Mouse (Mus musculus): Measurements from ENCODE around the gene Pdgfb. TPM values are rescaled to one million over a fixed set of nuclear protein-coding genes. Genes with fewer than 3 reads are reported as not detected.

The Pdgfb gene
- polyA plus RNA-seq, 1 experiment from 2014 or later = 8.4 TPM

- H3K27me3 ChIP-seq = no peaks in the 10 kb centered on the region
- H3K36me3 ChIP-seq = no peaks in the 10 kb centered on the region
- peaks cover 13% of the 10 kb centered on the region for H3K4me1 ChIP-seq
- no peak for ATAC-seq (ENCODE audit: borderline replicate concordance, extremely low read depth, low FRiP score, low TSS enrichment)
- H3K4me2 ChIP-seq = no peak overlapping the region
- H3K4me3 ChIP-seq = no peak overlapping the region
- H3K9ac ChIP-seq = no peak overlapping the region
- H3K9me3 ChIP-seq = no peaks in the 10 kb centered on the region
- 85% methylated on average over 10 of the region's 10 CpGs for WGBS
- H3K27ac ChIP-seq = no peak overlapping the region
Measured at GRCm38 (mm10) chr15:80030399-80030798, 15.6 kb upstream of the Pdgfb start.

GRCm38 (mm10) chr15:80028862-80029261, 14.1 kb upstream of the Pdgfb start:
- no peak for ATAC-seq (ENCODE audit: borderline replicate concordance, extremely low read depth, low FRiP score, low TSS enrichment)
- H3K4me2 ChIP-seq = no peak overlapping the region
- H3K4me3 ChIP-seq = no peak overlapping the region
- H3K9me3 ChIP-seq = no peaks in the 10 kb centered on the region
- H3K27me3 ChIP-seq = no peaks in the 10 kb centered on the region
- H3K4me1 ChIP-seq = peaks cover 25% of the 10 kb centered on the region
- WGBS = 66% methylated on average over 5 of the region's 5 CpGs
- H3K9ac ChIP-seq = no peak overlapping the region
- H3K27ac ChIP-seq = no peak overlapping the region
- H3K36me3 ChIP-seq = no peaks in the 10 kb centered on the region

DNA sequence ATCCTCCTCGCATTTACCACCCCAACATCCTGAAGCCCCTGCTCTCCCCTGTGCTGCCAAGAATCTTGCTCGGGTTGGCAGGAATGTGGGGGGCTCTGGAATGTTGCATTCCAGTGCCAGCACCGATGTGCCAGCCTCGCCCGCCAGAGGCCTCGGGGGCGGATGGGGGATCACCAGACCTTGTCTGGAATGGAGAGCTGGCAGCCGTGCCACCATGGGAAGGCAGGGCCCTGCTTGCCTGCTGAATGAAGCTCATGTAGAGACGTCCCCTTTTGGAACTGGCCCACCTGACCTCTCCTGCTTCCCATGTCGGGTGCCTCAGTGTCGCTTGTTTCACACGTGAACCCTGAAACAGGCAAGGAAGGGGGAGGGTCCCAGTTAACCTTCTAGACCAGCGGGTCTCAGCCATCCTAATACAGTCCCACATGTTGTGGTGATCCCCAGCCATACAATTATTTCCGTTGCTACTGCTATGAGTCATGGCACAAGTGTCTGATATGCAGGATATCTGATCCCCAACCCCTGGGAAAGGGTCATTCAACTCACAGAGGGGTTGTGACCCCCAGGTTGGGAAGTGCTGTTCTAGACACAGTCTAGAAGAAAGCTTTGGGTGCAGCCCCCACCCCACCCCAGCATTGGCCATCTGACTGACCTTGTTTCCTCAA, 12.0 kb upstream of the Pdgfb start:
- H3K4me3 ChIP-seq = no peak overlapping the region
- 65% methylated on average over 14 of the region's 14 CpGs for WGBS
- no peak overlapping the region for H3K9ac ChIP-seq
- H3K36me3 ChIP-seq = no peaks in the 10 kb centered on the region
- no peaks in the 10 kb centered on the region for H3K9me3 ChIP-seq
- peaks cover 25% of the 10 kb centered on the region for H3K4me1 ChIP-seq
- H3K27me3 ChIP-seq = no peaks in the 10 kb centered on the region
- H3K4me2 ChIP-seq = no peak overlapping the region
- H3K27ac ChIP-seq = no peak overlapping the region
- ATAC-seq (ENCODE audit: borderline replicate concordance, extremely low read depth, low FRiP score, low TSS enrichment) = no peak

DNA sequence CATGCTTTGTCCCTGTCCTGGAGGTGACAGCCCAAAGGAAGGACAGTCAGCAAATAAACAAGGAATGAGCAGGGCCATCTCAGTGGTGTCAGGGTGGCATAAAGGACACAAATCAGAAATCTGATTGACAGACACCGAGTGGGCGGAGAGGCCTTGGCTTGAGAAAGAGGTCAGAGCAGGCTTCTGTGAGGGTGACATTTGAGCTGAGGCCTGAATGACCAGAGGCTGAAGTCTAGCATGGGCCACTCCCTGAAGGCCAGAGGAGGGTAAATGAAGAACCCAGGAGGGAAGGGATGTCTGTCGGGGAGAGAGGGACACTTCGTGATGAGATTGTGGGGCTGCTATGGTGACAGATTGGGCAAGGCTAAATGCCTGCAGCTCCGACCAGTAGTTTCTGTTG, 11.3 kb upstream of the Pdgfb start:
- no peaks in the 10 kb centered on the region for H3K9me3 ChIP-seq
- no peak overlapping the region for H3K4me2 ChIP-seq
- no peaks in the 10 kb centered on the region for H3K36me3 ChIP-seq
- peaks cover 26% of the 10 kb centered on the region for H3K4me1 ChIP-seq
- no peak overlapping the region for H3K9ac ChIP-seq
- H3K27me3 ChIP-seq = no peaks in the 10 kb centered on the region
- 68% methylated on average over 5 of the region's 5 CpGs for WGBS
- peak overlapping the region; percentile 58; the same call in 1 of the 2 replicates for H3K27ac ChIP-seq
- no peak for ATAC-seq (ENCODE audit: borderline replicate concordance, extremely low read depth, low FRiP score, low TSS enrichment)
- H3K4me3 ChIP-seq = no peak overlapping the region

- Histone ChIP-seq H3K4me2 (no peak overlapping the region), H3K27me3 (no peaks in the 10 kb centered on the region), H3K27ac (peak overlapping the region; percentile 58; the same call in 1 of the 2 replicates), H3K4me1 (peaks cover 30% of the 10 kb centered on the region), H3K36me3 (no peaks in the 10 kb centered on the region), H3K9ac (no peak overlapping the region), H3K4me3 (no peak overlapping the region), H3K9me3 (no peaks in the 10 kb centered on the region)
- 48% methylated on average over 7 of the region's 7 CpGs for WGBS
- no peak for ATAC-seq (ENCODE audit: borderline replicate concordance, extremely low read depth, low FRiP score, low TSS enrichment)
Measured at GRCm38 (mm10) chr15:80025615-80026014, 10.8 kb upstream of the Pdgfb start.

DNA sequence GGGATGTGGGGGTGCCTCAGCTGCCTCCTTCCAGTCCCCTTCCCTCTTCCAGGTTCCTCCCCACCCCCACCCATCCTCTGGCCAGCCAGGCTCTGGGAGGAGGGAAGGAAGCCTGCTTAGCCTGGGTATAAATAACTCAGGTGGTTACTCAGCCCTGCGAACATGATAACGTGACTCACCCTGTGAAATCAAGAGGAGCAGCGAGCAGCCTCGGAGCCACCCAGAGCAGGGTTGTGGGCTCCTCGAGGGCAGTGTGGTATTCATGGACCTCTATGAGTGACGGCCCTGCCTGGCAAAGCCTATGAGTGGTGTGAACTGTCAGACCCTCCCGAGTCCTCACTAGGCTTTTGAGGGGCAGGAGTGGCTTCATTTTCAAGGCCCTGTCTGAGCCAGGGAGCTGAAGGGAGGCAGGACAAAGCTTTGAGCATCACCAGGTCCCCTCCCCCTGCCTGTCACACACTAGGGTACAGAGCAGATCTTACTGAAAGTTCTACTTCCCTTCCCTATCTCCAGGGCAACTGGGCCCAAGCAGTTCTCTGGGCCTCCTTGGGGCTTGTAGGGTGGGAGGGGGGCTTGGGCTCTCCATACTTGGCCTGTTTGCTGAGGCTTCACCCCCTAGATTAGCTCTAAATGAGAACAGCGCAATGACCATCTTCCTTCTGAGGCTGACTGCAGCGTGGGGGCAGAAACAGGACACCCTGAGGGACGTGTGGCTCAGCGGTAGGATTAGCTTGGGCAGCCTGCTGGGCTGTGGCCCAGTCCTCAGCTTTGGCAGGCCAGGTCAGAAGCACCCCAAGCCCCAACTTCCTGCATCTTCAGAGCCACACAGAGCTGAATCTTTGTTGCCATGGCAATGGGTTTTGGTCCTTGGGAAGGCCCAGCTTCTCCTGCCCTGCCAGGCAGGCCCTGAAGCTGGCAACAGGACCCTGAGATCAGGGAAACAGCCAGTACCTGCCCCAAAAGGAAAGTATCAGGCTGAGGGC, 9.8 kb upstream of the Pdgfb start:
- no peaks in the 10 kb centered on the region for H3K9me3 ChIP-seq
- no peaks in the 10 kb centered on the region for H3K27me3 ChIP-seq
- peak overlapping the region; percentile 46; the same call in 1 of the 2 replicates for H3K27ac ChIP-seq
- H3K4me1 ChIP-seq = peaks cover 33% of the 10 kb centered on the region
- H3K36me3 ChIP-seq = no peaks in the 10 kb centered on the region
- H3K4me2 ChIP-seq = no peak overlapping the region
- WGBS = 33% methylated on average over 11 of the region's 11 CpGs
- no peak overlapping the region for H3K4me3 ChIP-seq
- ATAC-seq (ENCODE audit: borderline replicate concordance, extremely low read depth, low FRiP score, low TSS enrichment) = no peak
- H3K9ac ChIP-seq = no peak overlapping the region

DNA sequence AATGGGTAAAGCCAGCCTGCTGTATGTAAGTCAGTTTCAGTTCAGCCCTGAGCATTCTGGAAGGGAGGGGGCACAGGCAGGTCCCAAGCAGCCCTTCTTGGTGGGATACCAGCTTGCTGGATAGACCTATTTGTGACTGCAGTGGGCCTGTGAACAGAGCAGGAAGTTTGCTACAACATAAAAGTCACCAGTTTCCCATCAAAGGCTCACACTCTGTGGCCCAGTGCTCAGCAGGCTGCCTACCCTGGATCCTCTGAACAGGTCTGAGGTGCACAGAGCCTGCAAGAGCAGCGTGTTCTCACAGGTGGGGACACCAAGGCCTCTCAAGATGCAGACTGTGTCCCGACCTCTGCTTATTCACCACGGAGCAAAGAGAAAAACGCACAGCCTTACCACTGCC, 5.7 kb upstream of the Pdgfb start:
- Histone ChIP-seq H3K9me3 (no peaks in the 10 kb centered on the region), H3K4me1 (peaks cover 20% of the 10 kb centered on the region), H3K27me3 (peaks cover 9% of the 10 kb centered on the region), H3K27ac (peak overlapping the region; percentile 45; the same call in 1 of the 2 replicates), H3K4me2 (no peak overlapping the region), H3K4me3 (no peak overlapping the region), H3K36me3 (no peaks in the 10 kb centered on the region), H3K9ac (no peak overlapping the region)
- 20% methylated on average over 4 of the region's 4 CpGs for WGBS
- ATAC-seq (ENCODE audit: borderline replicate concordance, extremely low read depth, low FRiP score, low TSS enrichment) = no peak

DNA sequence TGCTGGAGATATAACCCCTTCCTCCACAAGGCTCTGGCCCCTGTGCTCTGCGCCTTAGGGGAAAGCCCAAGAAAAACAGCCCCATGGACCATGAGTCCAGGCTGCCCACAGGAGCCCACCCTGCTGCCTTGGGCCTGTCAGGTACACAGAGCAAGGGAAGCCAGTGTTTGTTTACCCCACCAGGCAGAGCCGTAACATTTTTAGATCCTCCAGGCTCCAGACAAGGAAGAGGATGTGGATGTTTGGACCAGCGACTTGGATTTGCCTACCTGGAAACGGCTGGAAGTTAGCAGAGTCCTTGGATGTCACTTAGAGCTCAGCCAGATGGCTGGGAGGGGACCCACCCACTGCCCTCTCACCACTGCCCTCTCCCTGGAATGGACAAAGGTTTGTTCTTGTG, 4.8 kb upstream of the Pdgfb start:
- H3K4me2 ChIP-seq = no peak overlapping the region
- peaks cover 20% of the 10 kb centered on the region for H3K4me1 ChIP-seq
- H3K9ac ChIP-seq = no peak overlapping the region
- H3K4me3 ChIP-seq = no peak overlapping the region
- no peaks in the 10 kb centered on the region for H3K36me3 ChIP-seq
- H3K27ac ChIP-seq = peak overlapping the region; percentile 73
- no peak for ATAC-seq (ENCODE audit: borderline replicate concordance, extremely low read depth, low FRiP score, low TSS enrichment)
- no peaks in the 10 kb centered on the region for H3K9me3 ChIP-seq
- peaks cover 18% of the 10 kb centered on the region for H3K27me3 ChIP-seq
- 34% methylated on average over 4 of the region's 4 CpGs for WGBS

DNA sequence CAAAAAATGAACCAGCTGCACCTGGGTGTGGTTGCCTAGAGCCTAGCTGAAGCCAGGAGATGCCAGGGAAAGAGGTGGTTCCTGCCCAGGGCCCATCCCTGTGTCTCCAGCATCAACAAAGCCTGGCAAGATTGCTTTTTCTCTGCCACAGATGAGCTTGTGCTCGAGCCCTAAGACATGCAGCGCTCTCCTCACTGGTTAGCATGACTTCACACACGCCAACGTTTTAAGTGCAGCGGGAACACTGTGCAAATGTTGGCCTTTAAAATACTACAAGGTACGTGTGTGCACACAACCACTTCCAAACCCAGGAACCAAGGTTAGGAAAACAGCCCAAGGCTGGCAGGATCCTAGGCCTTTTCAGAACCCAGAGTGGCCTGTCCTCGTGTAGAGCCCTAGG, 4.4 kb upstream of the Pdgfb start:
- Histone ChIP-seq H3K27ac (peak overlapping the region; percentile 59; the same call in 1 of the 2 replicates), H3K9ac (no peak overlapping the region), H3K9me3 (no peaks in the 10 kb centered on the region), H3K4me3 (no peak overlapping the region), H3K4me1 (peaks cover 19% of the 10 kb centered on the region), H3K36me3 (no peaks in the 10 kb centered on the region), H3K27me3 (peaks cover 22% of the 10 kb centered on the region), H3K4me2 (no peak overlapping the region)
- no peak for ATAC-seq (ENCODE audit: borderline replicate concordance, extremely low read depth, low FRiP score, low TSS enrichment)
- 63% methylated on average over 7 of the region's 7 CpGs for WGBS

- Histone ChIP-seq H3K27ac (no peak overlapping the region), H3K4me3 (no peak overlapping the region), H3K4me1 (peaks cover 39% of the 10 kb centered on the region), H3K4me2 (no peak overlapping the region), H3K36me3 (no peaks in the 10 kb centered on the region), H3K9ac (no peak overlapping the region), H3K9me3 (no peaks in the 10 kb centered on the region), H3K27me3 (peaks cover 47% of the 10 kb centered on the region)
- WGBS = 70% methylated on average over 9 of the region's 9 CpGs
- no peak for ATAC-seq (ENCODE audit: borderline replicate concordance, extremely low read depth, low FRiP score, low TSS enrichment)
Measured at GRCm38 (mm10) chr15:80016563-80017301, 2.0 kb upstream of the Pdgfb start.

GRCm38 (mm10) chr15:80015211-80015952, 605 bp upstream of the Pdgfb start:
- Histone ChIP-seq H3K4me2 (peak overlapping the region; percentile 94), H3K36me3 (no peaks in the 10 kb centered on the region), H3K27ac (no peak overlapping the region), H3K9ac (0 out of 2 replicates have a peak overlapping the region, but pooled peaks have one; percentile 21), H3K9me3 (no peaks in the 10 kb centered on the region), H3K27me3 (peaks cover 61% of the 10 kb centered on the region), H3K4me1 (peaks cover 32% of the 10 kb centered on the region), H3K4me3 (peak overlapping the region; percentile 61; the same call in 1 of the 2 replicates)
- WGBS = 57% methylated on average over 7 of the region's 7 CpGs
- no peak for ATAC-seq (ENCODE audit: borderline replicate concordance, extremely low read depth, low FRiP score, low TSS enrichment)
